Mouse (Mus musculus): ENCODE data around the gene Mkrn2os. TPM values are rescaled to one million over a fixed set of nuclear protein-coding genes. Genes with fewer than 3 reads are reported as not detected.
A peak's percentile ranks its signal among the peaks of the same experiment; 100 is the strongest.
"Not testable (repeated sequence)": the region's sequence is repeated elsewhere in the genome, so short reads cannot be mapped to it uniquely, and the experiment has no call there.

The Mkrn2os gene
- polyA plus RNA-seq (2015; fragmentation: Nextera tagmentation; extraction: Ambion mirVana) = 0.18 and 1.3 TPM in 2 replicates

- no peaks in the 10 kb centered on the region for H3K9me3 ChIP-seq
- ATAC-seq (ENCODE audit: insufficient number of reproducible peaks, insufficient read depth, low FRiP score, low TSS enrichment, low read depth) = no peak
- H3K27ac ChIP-seq = no peak within 1 kb of the TSS
- 32% methylated on average over 5 of the region's 5 CpGs for WGBS
- no peaks in the 10 kb centered on the region for H3K27me3 ChIP-seq
- H3K4me3 ChIP-seq = no peak within 1 kb of the TSS
- H3K4me2 ChIP-seq = no peak within 1 kb of the TSS
- no peaks in the 10 kb centered on the region for H3K36me3 ChIP-seq
- H3K9ac ChIP-seq = 0 out of 2 replicates have a peak within 1 kb of the TSS, but pooled peaks have one; percentile 21
- H3K4me1 ChIP-seq = peaks cover 5% of the 10 kb centered on the region; the same call in 1 of the 2 replicates
These were observed at the start of gene Mkrn2os for GRCm38 (mm10) chr6:115592458-115592857. Mkrn2os (minus strand) TSS chr6:115592576.

GRCm38 (mm10) chr6:115638188-115638587 is 45.8 kb upstream of the Mkrn2os start:
- ATAC-seq (ENCODE audit: insufficient number of reproducible peaks, insufficient read depth, low FRiP score, low TSS enrichment, low read depth); H3K4me1 ChIP-seq; H3K9me3 ChIP-seq; H3K27ac ChIP-seq; H3K4me2 ChIP-seq; H3K27me3 ChIP-seq; H3K9ac ChIP-seq; H3K4me3 ChIP-seq: not testable (repeated sequence)
- WGBS = 93% methylated on average over 7 of the region's 7 CpGs
- peaks cover 70% of the 10 kb centered on the region for H3K36me3 ChIP-seq

- H3K36me3 ChIP-seq = peaks cover 90% of the 10 kb centered on the region
- no peaks in the 10 kb centered on the region for H3K27me3 ChIP-seq
- H3K9me3 ChIP-seq = no peaks in the 10 kb centered on the region
- H3K27ac ChIP-seq = no peak overlapping the region
- H3K4me2 ChIP-seq = no peak overlapping the region
- no peaks in the 10 kb centered on the region for H3K4me1 ChIP-seq
- no peak for ATAC-seq (ENCODE audit: insufficient number of reproducible peaks, insufficient read depth, low FRiP score, low TSS enrichment, low read depth)
- WGBS = 96% methylated on average over 2 of the region's 2 CpGs
- H3K4me3 ChIP-seq = no peak overlapping the region
- no peak overlapping the region for H3K9ac ChIP-seq
These were observed 41.6 kb upstream of the Mkrn2os start for GRCm38 (mm10) chr6:115634015-115634414.

DNA sequence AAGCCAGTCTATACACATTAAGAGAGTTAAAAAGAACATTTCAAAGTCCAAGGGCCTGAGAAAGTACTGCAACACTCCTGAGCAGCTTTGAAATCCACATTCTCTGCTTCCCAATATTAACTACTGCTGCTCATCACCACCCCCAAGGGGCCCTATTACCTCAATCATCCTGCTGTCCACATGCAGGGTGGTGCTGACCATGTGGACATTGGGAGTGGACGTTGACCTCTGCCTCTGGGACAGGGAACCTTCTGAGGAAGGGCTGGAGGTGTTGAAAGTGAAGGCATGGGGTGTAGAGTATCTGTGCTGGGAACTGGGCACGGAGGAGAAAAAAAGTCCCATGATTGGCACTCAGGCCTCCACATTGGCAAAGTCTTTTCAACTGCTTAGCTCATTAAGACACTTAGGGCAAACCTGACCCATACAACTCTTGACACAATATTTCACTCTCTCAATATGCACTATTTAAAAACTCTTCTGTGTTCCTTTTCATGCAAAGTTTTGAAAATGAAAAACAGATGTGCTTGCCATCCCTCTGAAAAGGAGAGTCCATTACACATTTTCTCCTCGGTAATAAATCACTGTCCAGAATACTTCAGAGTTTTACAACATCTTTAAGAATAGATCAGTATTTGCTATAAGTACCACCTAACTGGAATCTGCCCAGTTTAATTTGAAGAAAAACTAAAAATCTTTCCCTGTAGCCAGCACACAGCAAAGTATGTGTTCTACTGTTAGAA is 38.9 kb upstream of the Mkrn2os start:
- Histone ChIP-seq H3K36me3 (peaks cover 86% of the 10 kb centered on the region), H3K27me3 (no peaks in the 10 kb centered on the region), H3K4me1 (no peaks in the 10 kb centered on the region), H3K9ac (no peak overlapping the region), H3K27ac (no peak overlapping the region), H3K4me2 (no peak overlapping the region), H3K9me3 (no peaks in the 10 kb centered on the region), H3K4me3 (no peak overlapping the region)
- ATAC-seq (ENCODE audit: insufficient number of reproducible peaks, insufficient read depth, low FRiP score, low TSS enrichment, low read depth) = no peak
- WGBS = 61% methylated on average over 3 of the region's 3 CpGs

DNA sequence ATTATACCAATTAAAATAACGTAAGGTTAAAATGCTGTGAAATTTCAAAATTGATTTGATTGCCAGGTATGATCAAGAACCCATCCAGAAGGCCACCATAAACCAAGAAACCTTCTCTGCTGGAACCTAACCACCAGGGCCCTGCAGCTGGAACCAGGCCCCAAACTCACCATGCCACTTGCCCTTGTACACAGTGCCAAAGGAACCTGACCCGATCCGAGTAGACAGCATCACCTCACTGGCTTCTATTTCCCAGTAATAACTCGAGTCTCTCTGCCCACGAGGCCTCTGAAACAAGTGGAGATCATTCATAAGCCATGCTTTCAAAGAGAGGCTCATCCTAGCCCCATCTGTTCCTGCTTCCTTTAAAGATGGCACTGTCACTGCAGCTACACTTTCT is 33.7 kb upstream of the Mkrn2os start:
- ATAC-seq (ENCODE audit: insufficient number of reproducible peaks, insufficient read depth, low FRiP score, low TSS enrichment, low read depth) = no peak
- Histone ChIP-seq H3K4me2 (no peak overlapping the region), H3K9ac (no peak overlapping the region), H3K4me3 (no peak overlapping the region), H3K27ac (no peak overlapping the region), H3K36me3 (peaks cover 90% of the 10 kb centered on the region), H3K9me3 (no peaks in the 10 kb centered on the region), H3K27me3 (no peaks in the 10 kb centered on the region), H3K4me1 (no peaks in the 10 kb centered on the region)
- WGBS = 89% methylated on average over 5 of the region's 5 CpGs

GRCm38 (mm10) chr6:115620942-115621341 is 28.6 kb upstream of the Mkrn2os start:
- 66% methylated on average over 1 of the region's 1 CpGs for WGBS
- no peaks in the 10 kb centered on the region for H3K4me1 ChIP-seq
- H3K9me3 ChIP-seq = no peaks in the 10 kb centered on the region
- no peaks in the 10 kb centered on the region for H3K27me3 ChIP-seq
- no peak for ATAC-seq (ENCODE audit: insufficient number of reproducible peaks, insufficient read depth, low FRiP score, low TSS enrichment, low read depth)
- no peak overlapping the region for H3K4me3 ChIP-seq
- H3K4me2 ChIP-seq = no peak overlapping the region
- H3K9ac ChIP-seq = no peak overlapping the region
- peaks cover 99% of the 10 kb centered on the region for H3K36me3 ChIP-seq
- no peak overlapping the region for H3K27ac ChIP-seq

DNA sequence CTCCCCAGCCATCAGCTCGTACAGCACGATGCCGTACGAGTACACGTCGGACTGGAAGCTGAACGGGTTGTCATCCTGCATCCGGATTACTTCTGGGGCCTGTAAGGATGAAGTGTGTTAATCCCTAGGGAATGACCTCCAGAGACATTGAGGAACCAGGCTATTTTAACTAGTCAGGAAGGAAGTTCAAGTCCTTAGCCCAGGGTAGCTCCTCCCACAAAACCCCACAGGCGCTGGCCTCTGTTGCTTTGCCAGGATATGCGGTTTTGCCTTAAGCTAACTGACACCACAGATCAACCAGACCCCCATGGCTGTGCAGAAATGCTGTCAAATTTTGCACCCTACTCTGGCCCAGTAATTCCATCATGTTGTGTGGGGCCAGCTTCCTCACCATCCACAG is 27.4 kb upstream of the Mkrn2os start:
- WGBS = 92% methylated on average over 10 of the region's 10 CpGs
- Histone ChIP-seq H3K9me3 (no peaks in the 10 kb centered on the region), H3K4me1 (no peaks in the 10 kb centered on the region), H3K27ac (no peak overlapping the region), H3K4me2 (no peak overlapping the region), H3K4me3 (no peak overlapping the region), H3K27me3 (no peaks in the 10 kb centered on the region), H3K36me3 (peaks cover 99% of the 10 kb centered on the region), H3K9ac (no peak overlapping the region)
- no peak for ATAC-seq (ENCODE audit: insufficient number of reproducible peaks, insufficient read depth, low FRiP score, low TSS enrichment, low read depth)

DNA sequence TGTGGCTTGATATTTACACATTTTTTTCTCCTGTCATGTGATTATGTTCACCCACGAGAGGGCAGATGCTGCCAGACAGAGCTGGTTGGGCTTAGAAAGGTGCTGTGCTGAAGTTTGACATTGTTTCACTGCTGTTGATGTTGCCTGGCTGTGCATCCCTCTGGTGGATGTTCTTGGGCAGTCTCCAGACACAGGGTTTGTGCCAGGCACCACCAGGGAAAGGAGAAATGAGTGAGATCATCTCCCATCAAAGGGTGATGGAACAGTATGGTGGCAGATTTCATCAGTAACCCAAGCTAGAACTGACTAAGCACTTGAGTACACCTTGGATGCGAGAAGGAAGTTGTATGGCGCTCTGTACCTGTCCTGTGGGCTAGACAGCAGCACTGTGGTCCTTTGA is 23.6 kb upstream of the Mkrn2os start:
- no peak overlapping the region for H3K27ac ChIP-seq
- ATAC-seq (ENCODE audit: insufficient number of reproducible peaks, insufficient read depth, low FRiP score, low TSS enrichment, low read depth) = no peak
- no peak overlapping the region for H3K9ac ChIP-seq
- H3K27me3 ChIP-seq = no peaks in the 10 kb centered on the region
- no peaks in the 10 kb centered on the region for H3K4me1 ChIP-seq
- peaks cover 95% of the 10 kb centered on the region for H3K36me3 ChIP-seq
- 87% methylated on average over 3 of the region's 3 CpGs for WGBS
- H3K4me2 ChIP-seq = no peak overlapping the region
- H3K9me3 ChIP-seq = no peaks in the 10 kb centered on the region
- no peak overlapping the region for H3K4me3 ChIP-seq

DNA sequence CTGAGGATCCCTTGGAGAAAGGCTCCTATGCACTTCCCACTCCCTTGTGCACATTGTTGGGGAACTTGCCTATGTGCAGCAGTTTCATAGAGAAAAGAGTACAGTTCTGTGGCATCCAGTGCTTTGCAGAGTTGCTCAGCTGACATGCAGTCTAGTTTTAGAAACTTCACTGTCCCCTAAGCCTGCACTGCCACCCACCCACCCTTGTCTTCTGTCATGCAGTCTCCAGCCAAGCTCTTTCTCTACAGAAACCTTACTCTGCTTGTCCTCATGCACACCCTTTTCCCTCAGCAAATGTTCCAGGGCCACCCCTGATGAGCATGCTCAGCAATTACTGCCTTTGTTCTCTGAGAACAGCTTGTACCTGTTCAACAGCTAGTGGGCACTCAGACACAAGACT is 21.4 kb upstream of the Mkrn2os start:
- H3K27me3 ChIP-seq = no peaks in the 10 kb centered on the region
- ATAC-seq (ENCODE audit: insufficient number of reproducible peaks, insufficient read depth, low FRiP score, low TSS enrichment, low read depth) = no peak
- no peaks in the 10 kb centered on the region for H3K9me3 ChIP-seq
- H3K4me2 ChIP-seq = no peak overlapping the region
- no peak overlapping the region for H3K27ac ChIP-seq
- H3K9ac ChIP-seq = no peak overlapping the region
- H3K4me3 ChIP-seq = no peak overlapping the region
- H3K36me3 ChIP-seq = peaks cover 91% of the 10 kb centered on the region
- H3K4me1 ChIP-seq = no peaks in the 10 kb centered on the region

DNA sequence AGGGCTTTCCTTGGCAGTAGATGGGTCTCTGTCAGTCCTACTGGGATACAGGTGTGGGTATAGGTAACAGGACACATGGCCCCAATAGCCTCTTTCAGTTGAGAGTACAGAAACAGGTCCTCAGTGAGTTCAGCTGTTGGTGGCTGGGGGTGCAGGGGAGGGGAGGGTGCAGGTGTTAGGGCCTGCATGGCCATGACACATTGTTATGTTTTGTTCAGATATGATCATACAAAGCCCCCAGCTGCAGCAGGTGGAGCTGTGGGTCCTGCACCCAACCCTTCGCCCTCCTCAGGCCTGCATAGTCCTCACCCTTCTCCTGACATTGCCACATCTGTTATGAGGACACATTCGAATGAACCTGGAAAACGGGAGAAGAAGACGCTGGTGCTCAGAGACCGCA is 17.9 kb upstream of the Mkrn2os start:
- no peak for ATAC-seq (ENCODE audit: insufficient number of reproducible peaks, insufficient read depth, low FRiP score, low TSS enrichment, low read depth)

GRCm38 (mm10) chr6:115609121-115609520 is 16.7 kb upstream of the Mkrn2os start:
- Histone ChIP-seq H3K4me1 (no peaks in the 10 kb centered on the region), H3K36me3 (peaks cover 64% of the 10 kb centered on the region), H3K27me3 (no peaks in the 10 kb centered on the region), H3K27ac (no peak overlapping the region), H3K9ac (no peak overlapping the region), H3K4me2 (no peak overlapping the region), H3K4me3 (no peak overlapping the region), H3K9me3 (no peaks in the 10 kb centered on the region)
- ATAC-seq (ENCODE audit: insufficient number of reproducible peaks, insufficient read depth, low FRiP score, low TSS enrichment, low read depth) = no peak
- WGBS = 67% methylated on average over 3 of the region's 3 CpGs

More for the DNA sequence above, 17.9 kb upstream of the Mkrn2os start:
- H3K4me2 ChIP-seq = no peak overlapping the region
- no peaks in the 10 kb centered on the region for H3K9me3 ChIP-seq
- H3K4me1 ChIP-seq = no peaks in the 10 kb centered on the region
- H3K9ac ChIP-seq = no peak overlapping the region
- H3K27ac ChIP-seq = no peak overlapping the region
- H3K36me3 ChIP-seq = peaks cover 73% of the 10 kb centered on the region
- H3K4me3 ChIP-seq = no peak overlapping the region
- 95% methylated on average over 5 of the region's 5 CpGs for WGBS
- H3K27me3 ChIP-seq = no peaks in the 10 kb centered on the region

- Histone ChIP-seq H3K27me3 (no peaks in the 10 kb centered on the region), H3K9ac (no peak overlapping the region), H3K9me3 (no peaks in the 10 kb centered on the region), H3K27ac (no peak overlapping the region), H3K4me3 (no peak overlapping the region), H3K4me2 (no peak overlapping the region), H3K4me1 (peaks cover 9% of the 10 kb centered on the region), H3K36me3 (peaks cover 49% of the 10 kb centered on the region)
- no peak for ATAC-seq (ENCODE audit: insufficient number of reproducible peaks, insufficient read depth, low FRiP score, low TSS enrichment, low read depth)
- WGBS = 82% methylated on average over 4 of the region's 4 CpGs
These were observed 15.1 kb upstream of the Mkrn2os start for GRCm38 (mm10) chr6:115607429-115607828.

Data from embryonic facial prominence, embryonic 13.5 days (tissue).